Comparison of ENCODE assay signal across 9 mouse cellular contexts in genomic region chr1:164405385-164405802, GRCm38 (mm10). TPM values are rescaled to one million over a fixed set of nuclear protein-coding genes. Genes with fewer than 3 reads are reported as not detected.
DNase-seq lines count a peak whose midpoint lies in the region; ATAC-seq and TF ChIP-seq lines count a peak whose summit lies in the region.
"Had no signal": no experiment of that assay in that cellular context is flagged by ENCODE, and none has a peak within 500 bp of the region (broad histone marks: within the 10 kb centered on the region; RNA-seq: fewer than 3 reads in every experiment).

No protein-coding gene starts in this region.

- TF ChIP-seq CTCF in thymus, adult 2 months (IDR thresholded peaks at IDR 0.05; ENCODE audit: borderline replicate concordance, control insufficient read depth, extremely low read depth, insufficient read depth, low read length, poor library complexity), result no peak

- H3K9me3 ChIP-seq in heart, embryonic 10.5 days, result no peaks in the 10 kb centered on the region; the same call in 1 of the 2 replicates
- H3K9me3 ChIP-seq in intestine, embryonic 16.5 days (ENCODE audit: control insufficient read depth, low read length), result no peaks in the 10 kb centered on the region
- H3K9me3 ChIP-seq in stomach, embryonic 15.5 days, result no peaks in the 10 kb centered on the region
- no peaks in the 10 kb centered on the region; the same call in 1 of the 2 replicates for H3K9me3 ChIP-seq in forebrain, embryonic 11.5 days (ENCODE audit: control insufficient read depth, low read length)

- peak; percentile 20 for DNase-seq in thymus, postnatal 14 days
- DNase-seq in thymus, adult 2 months, result no peak
- no peak for DNase-seq in heart, embryonic 10.5 days (ENCODE audit: low spot score)
- DNase-seq in forebrain, embryonic 11.5 days (ENCODE audit: low spot score), result no peak
- DNase-seq in ovary, postnatal 14 days (ENCODE audit: low spot score), result no peak
- no peak for DNase-seq in ovary, adult 18-20 months (ENCODE audit: low spot score)
- DNase-seq: spleen, adult 18-20 months had no signal

- peak; percentile 76 for ATAC-seq in intestine, embryonic 16.5 days
- peak; percentile 80 for ATAC-seq in stomach, embryonic 15.5 days (ENCODE audit: insufficient read depth, low FRiP score, low read depth)
- no peak for ATAC-seq in forebrain, embryonic 11.5 days (replicated peaks; ENCODE audit: low FRiP score)

- H3K36me3 ChIP-seq in thymus, adult 2 months (ENCODE audit: control insufficient read depth, insufficient read depth, low read length), result no peaks in the 10 kb centered on the region
- H3K36me3 ChIP-seq in heart, embryonic 10.5 days, result peaks cover 17% of the 10 kb centered on the region
- no peaks in the 10 kb centered on the region; the same call in 1 of the 2 replicates for H3K36me3 ChIP-seq in intestine, embryonic 16.5 days (ENCODE audit: control insufficient read depth, insufficient read depth, low read length)
- H3K36me3 ChIP-seq in stomach, embryonic 15.5 days, result peaks cover 4% of the 10 kb centered on the region; the same call in 1 of the 2 replicates
- H3K36me3 ChIP-seq in forebrain, embryonic 11.5 days (ENCODE audit: control insufficient read depth, insufficient read depth, low read length), result 0 out of 2 replicates have a peak, but pooled peaks cover 5% of the 10 kb centered on the region

- H3K4me3 ChIP-seq in thymus, adult 2 months (ENCODE audit: control insufficient read depth, insufficient read depth, low read length), result no peak overlapping the region
- peak overlapping the region; percentile 18; the same call in 1 of the 2 replicates for H3K4me3 ChIP-seq in heart, embryonic 10.5 days
- H3K4me3 ChIP-seq in intestine, embryonic 16.5 days (ENCODE audit: low read length), result no peak overlapping the region
- no peak overlapping the region for H3K4me3 ChIP-seq in stomach, embryonic 15.5 days (replicated peaks)
- H3K4me3 ChIP-seq in forebrain, embryonic 11.5 days (ENCODE audit: low read depth, low read length), result no peak overlapping the region

- no peak overlapping the region for H3K27ac ChIP-seq in thymus, adult 2 months (ENCODE audit: control insufficient read depth, insufficient read depth, low read length)
- peak overlapping the region; percentile 83 for H3K27ac ChIP-seq in heart, embryonic 10.5 days
- peak overlapping the region; percentile 29; the same call in 1 of the 2 replicates for H3K27ac ChIP-seq in intestine, embryonic 16.5 days (ENCODE audit: low read length)
- H3K27ac ChIP-seq in stomach, embryonic 15.5 days, result peak overlapping the region; percentile 19; the same call in 1 of the 2 replicates
- no peak overlapping the region for H3K27ac ChIP-seq in forebrain, embryonic 11.5 days (ENCODE audit: low read depth, low read length)

- no peaks in the 10 kb centered on the region for H3K4me1 ChIP-seq in thymus, adult 2 months (replicated peaks; ENCODE audit: control insufficient read depth, insufficient read depth, low read length)
- H3K4me1 ChIP-seq in heart, embryonic 10.5 days, result peaks cover 17% of the 10 kb centered on the region
- H3K4me1 ChIP-seq in intestine, embryonic 16.5 days (ENCODE audit: control insufficient read depth, insufficient read depth, low read length), result peaks cover 8% of the 10 kb centered on the region; the same call in 1 of the 2 replicates
- H3K4me1 ChIP-seq in stomach, embryonic 15.5 days, result no peaks in the 10 kb centered on the region
- H3K4me1 ChIP-seq in forebrain, embryonic 11.5 days (replicated peaks; ENCODE audit: control insufficient read depth, insufficient read depth, low read length), result no peaks in the 10 kb centered on the region; the same call in 1 of the 2 replicates

- no peak overlapping the region for H3K4me2 ChIP-seq in intestine, embryonic 16.5 days (ENCODE audit: low read depth, low read length)
- H3K4me2 ChIP-seq in stomach, embryonic 15.5 days, result no peak overlapping the region
- no peak overlapping the region for H3K4me2 ChIP-seq in forebrain, embryonic 11.5 days (ENCODE audit: low read depth, low read length, severe bottlenecking)

- H3K27me3 ChIP-seq in thymus, adult 2 months (ENCODE audit: control insufficient read depth, insufficient read depth, low read length), result no peaks in the 10 kb centered on the region
- no peaks in the 10 kb centered on the region for H3K27me3 ChIP-seq in heart, embryonic 10.5 days (ENCODE audit: insufficient read depth, poor library complexity, severe bottlenecking)
- H3K27me3 ChIP-seq in intestine, embryonic 16.5 days (replicated peaks; ENCODE audit: control insufficient read depth, insufficient read depth, low read length), result no peaks in the 10 kb centered on the region
- H3K27me3 ChIP-seq in stomach, embryonic 15.5 days (replicated peaks), result no peaks in the 10 kb centered on the region
- H3K27me3 ChIP-seq in forebrain, embryonic 11.5 days (ENCODE audit: control insufficient read depth, insufficient read depth, low read length), result no peaks in the 10 kb centered on the region

- WGBS in thymus, adult 2 months, result 26% methylated on average over 5 of the region's 5 CpGs
- WGBS in heart, embryonic 10.5 days, result 40% methylated on average over 5 of the region's 5 CpGs
- 25% methylated on average over 5 of the region's 5 CpGs for WGBS in intestine, embryonic 16.5 days
- 22% methylated on average over 5 of the region's 5 CpGs for WGBS in stomach, embryonic 15.5 days
- WGBS in forebrain, embryonic 11.5 days, result 83% methylated on average over 5 of the region's 5 CpGs

- TF ChIP-seq POLR2A in thymus, adult 2 months (IDR thresholded peaks at IDR 0.05; ENCODE audit: control insufficient read depth, extremely low read depth, insufficient read depth, low read length, poor library complexity), result no peak

- H3K9ac ChIP-seq in intestine, embryonic 16.5 days (ENCODE audit: low read depth, low read length), result no peak overlapping the region
- no peak overlapping the region for H3K9ac ChIP-seq in stomach, embryonic 15.5 days
- H3K9ac ChIP-seq in forebrain, embryonic 11.5 days (ENCODE audit: low read length), result no peak overlapping the region

RNA-seq across cellular contexts. Expression of gene Atp1b1, which starts 52.8 kb away (rescaled TPM):
- 56.5 and 59.4 TPM in 2 replicates for polyA plus RNA-seq in thymus, adult 2 months (2012; rRNA removed)
- polyA plus RNA-seq in heart, embryonic 10.5 days (2016; fragmentation: Nextera tagmentation; extraction: Ambion mirVana), result 181 and 298 TPM in 2 replicates
- polyA plus RNA-seq in intestine, embryonic 16.5 days (2015; fragmentation: Nextera tagmentation; extraction: Ambion mirVana), result 184 and 199 TPM in 2 replicates
- 143 and 162 TPM in 2 replicates for polyA plus RNA-seq in stomach, embryonic 15.5 days (2015; fragmentation: Nextera tagmentation; extraction: Ambion mirVana)
- 14.3 and 17.8 TPM in 2 replicates for polyA plus RNA-seq in forebrain, embryonic 11.5 days (2014; fragmentation: Nextera tagmentation; extraction: Ambion mirVana)

Comparison
In these comparisons a context has a peak if more than half of its experiments do, and no peak if none do; other contexts are left out.
1. H3K27ac ChIP-seq: peak in heart, embryonic 10.5 days (single experiment), intestine, embryonic 16.5 days (single experiment) and stomach, embryonic 15.5 days (single experiment); none in thymus, adult 2 months (single experiment) and forebrain, embryonic 11.5 days (single experiment).